Mouse (Mus musculus): ENCODE data around the gene Gm47791.

Gene Gm47791

DNA sequence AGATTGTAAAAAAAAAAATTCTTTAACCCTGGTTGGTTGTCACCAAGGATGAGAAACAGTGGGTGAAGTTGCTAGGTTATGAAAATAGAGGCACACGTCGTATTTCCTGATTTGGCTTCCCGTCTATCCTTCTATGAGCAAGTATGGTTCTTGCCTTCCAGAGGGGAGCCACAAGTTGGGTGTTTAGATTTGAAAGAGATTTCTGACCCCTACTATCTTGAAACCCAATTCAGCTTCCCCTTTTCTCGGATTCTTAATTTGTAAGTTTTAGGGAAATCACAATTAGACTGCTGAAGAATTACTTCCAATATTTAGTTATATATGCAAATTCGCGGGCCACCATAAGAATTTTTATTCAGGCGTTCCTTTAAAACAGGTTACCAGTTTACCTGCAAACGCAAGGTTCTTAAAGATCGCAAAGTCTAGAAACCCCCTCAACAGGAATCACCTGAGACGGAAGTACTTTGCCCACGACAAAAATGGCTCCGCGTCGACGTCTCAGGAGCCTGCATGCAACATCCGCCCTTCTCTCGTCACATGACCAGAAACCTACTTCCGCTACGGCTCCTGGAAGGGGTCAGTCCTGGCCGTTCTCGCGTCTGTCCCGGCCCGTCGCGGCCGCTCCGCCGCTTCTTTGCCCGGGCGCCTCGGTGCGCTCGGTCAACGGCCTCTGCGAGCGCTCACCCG is 46.6 kb downstream of the Gm47791 start, which contains the start of gene Mff:
Gene Mff (plus strand): TSS at position 552 of the 687 bp plus-strand sequence.
- peak; percentile 97 for DNase-seq (ENCODE audit: low read depth, low spot score)

All from telencephalon, adult 2 months (tissue).